Mouse (Mus musculus): ENCODE results near the gene Slc2a5. TPM values are rescaled to one million over a fixed set of nuclear protein-coding genes. Genes with fewer than 3 reads are reported as not detected.

Slc2a5 gene
- polyA plus RNA-seq, 1 experiment: 177 TPM

- Histone ChIP-seq H3K36me3 (ENCODE audit: control insufficient read depth, insufficient read depth, low read length) (no peaks in the 10 kb centered on the region), H3K4me1 (ENCODE audit: control insufficient read depth, insufficient read depth, insufficient read length, low read length) (peaks cover 23% of the 10 kb centered on the region), H3K4me3 (ENCODE audit: low read depth, low read length) (no peak overlapping the region), H3K27me3 (ENCODE audit: control insufficient read depth, insufficient read depth, low read length) (no peaks in the 10 kb centered on the region), H3K27ac (ENCODE audit: insufficient read depth, low read depth, low read length) (no peak overlapping the region; the same call in 1 of the 2 replicates)
- WGBS: 39% methylated on average over 5 of the region's 5 CpGs
- TF ChIP-seq POLR2A (IDR thresholded peaks at IDR 0.05; ENCODE audit: low read depth, low read length): no peak
- TF ChIP-seq CTCF (IDR thresholded peaks at IDR 0.05; ENCODE audit: extremely low read depth, insufficient read length, insufficient replicate concordance, low read depth, low read length): 0 out of 2 replicates have a peak, but pooled peaks have one; percentile 8
These were observed 1.8 kb upstream of the Slc2a5 start for GRCm38 (mm10) chr4:150117311-150117710.

GRCm38 (mm10) chr4:150118163-150118562 lies 920 bp upstream of the Slc2a5 start:
- 46% methylated on average over 6 of the region's 6 CpGs for WGBS
- Histone ChIP-seq H3K4me3 (ENCODE audit: low read depth, low read length) (no peak overlapping the region), H3K27me3 (ENCODE audit: control insufficient read depth, insufficient read depth, low read length) (no peaks in the 10 kb centered on the region), H3K36me3 (ENCODE audit: control insufficient read depth, insufficient read depth, low read length) (no peaks in the 10 kb centered on the region), H3K27ac (ENCODE audit: insufficient read depth, low read depth, low read length) (peak overlapping the region; percentile 18; the same call in 1 of the 2 replicates), H3K4me1 (ENCODE audit: control insufficient read depth, insufficient read depth, insufficient read length, low read length) (peaks cover 25% of the 10 kb centered on the region)
- no peak for TF ChIP-seq POLR2A (IDR thresholded peaks at IDR 0.05; ENCODE audit: low read depth, low read length)
- peak; percentile 61; the same call in 1 of the 2 replicates for TF ChIP-seq CTCF (IDR thresholded peaks at IDR 0.05; ENCODE audit: extremely low read depth, insufficient read length, insufficient replicate concordance, low read depth, low read length)

GRCm38 (mm10) chr4:150119640-150120039 lies 557 bp downstream of the Slc2a5 start:
- Histone ChIP-seq H3K27ac (ENCODE audit: insufficient read depth, low read depth, low read length) (peak overlapping the region; percentile 43), H3K27me3 (ENCODE audit: control insufficient read depth, insufficient read depth, low read length) (no peaks in the 10 kb centered on the region), H3K4me1 (ENCODE audit: control insufficient read depth, insufficient read depth, insufficient read length, low read length) (peaks cover 20% of the 10 kb centered on the region), H3K36me3 (ENCODE audit: control insufficient read depth, insufficient read depth, low read length) (no peaks in the 10 kb centered on the region), H3K4me3 (ENCODE audit: low read depth, low read length) (no peak overlapping the region; the same call in 1 of the 2 replicates)
- TF ChIP-seq POLR2A (IDR thresholded peaks at IDR 0.05; ENCODE audit: low read depth, low read length) (no peak), CTCF (IDR thresholded peaks at IDR 0.05; ENCODE audit: extremely low read depth, insufficient read length, insufficient replicate concordance, low read depth, low read length) (no peak)
- WGBS: 28% methylated on average over 14 of the region's 14 CpGs

- 13% methylated on average over 15 of the region's 15 CpGs for WGBS
These were observed 1.2 kb downstream of the Slc2a5 start for GRCm38 (mm10) chr4:150120173-150120833.

GRCm38 (mm10) chr4:150121430-150121829 lies 2.3 kb downstream of the Slc2a5 start:
- Histone ChIP-seq H3K4me3 (ENCODE audit: low read depth, low read length) (peak overlapping the region; percentile 63), H3K27ac (ENCODE audit: insufficient read depth, low read depth, low read length) (no peak overlapping the region), H3K27me3 (ENCODE audit: control insufficient read depth, insufficient read depth, low read length) (no peaks in the 10 kb centered on the region), H3K4me1 (ENCODE audit: control insufficient read depth, insufficient read depth, insufficient read length, low read length) (peaks cover 15% of the 10 kb centered on the region), H3K36me3 (ENCODE audit: control insufficient read depth, insufficient read depth, low read length) (no peaks in the 10 kb centered on the region; the same call in 1 of the 2 replicates)
- 32% methylated on average over 8 of the region's 8 CpGs for WGBS
- TF ChIP-seq POLR2A (IDR thresholded peaks at IDR 0.05; ENCODE audit: low read depth, low read length) (no peak), CTCF (IDR thresholded peaks at IDR 0.05; ENCODE audit: extremely low read depth, insufficient read length, insufficient replicate concordance, low read depth, low read length) (no peak)

More at GRCm38 (mm10) chr4:150120173-150120833, 1.2 kb downstream of the Slc2a5 start:
- H3K4me3 ChIP-seq (ENCODE audit: low read depth, low read length): peak overlapping the region; percentile 63
- H3K27ac ChIP-seq (ENCODE audit: insufficient read depth, low read depth, low read length): peak overlapping the region; percentile 43
- no peaks in the 10 kb centered on the region; the same call in 1 of the 2 replicates for H3K36me3 ChIP-seq (ENCODE audit: control insufficient read depth, insufficient read depth, low read length)
- TF ChIP-seq CTCF (IDR thresholded peaks at IDR 0.05; ENCODE audit: extremely low read depth, insufficient read length, insufficient replicate concordance, low read depth, low read length) (no peak), POLR2A (IDR thresholded peaks at IDR 0.05; ENCODE audit: low read depth, low read length) (peak; percentile 96; the same call in 1 of the 2 replicates)
- no peaks in the 10 kb centered on the region for H3K27me3 ChIP-seq (ENCODE audit: control insufficient read depth, insufficient read depth, low read length)
- H3K4me1 ChIP-seq (ENCODE audit: control insufficient read depth, insufficient read depth, insufficient read length, low read length): peaks cover 16% of the 10 kb centered on the region

GRCm38 (mm10) chr4:150122476-150122875 lies 3.4 kb downstream of the Slc2a5 start:
- Histone ChIP-seq H3K4me3 (ENCODE audit: low read depth, low read length) (peak overlapping the region; percentile 16; the same call in 1 of the 2 replicates), H3K36me3 (ENCODE audit: control insufficient read depth, insufficient read depth, low read length) (no peaks in the 10 kb centered on the region; the same call in 1 of the 2 replicates), H3K4me1 (ENCODE audit: control insufficient read depth, insufficient read depth, insufficient read length, low read length) (peaks cover 12% of the 10 kb centered on the region), H3K27me3 (ENCODE audit: control insufficient read depth, insufficient read depth, low read length) (no peaks in the 10 kb centered on the region), H3K27ac (ENCODE audit: insufficient read depth, low read depth, low read length) (no peak overlapping the region)
- 56% methylated on average over 3 of the region's 3 CpGs for WGBS
- no peak for TF ChIP-seq POLR2A (IDR thresholded peaks at IDR 0.05; ENCODE audit: low read depth, low read length)
- TF ChIP-seq CTCF (IDR thresholded peaks at IDR 0.05; ENCODE audit: extremely low read depth, insufficient read length, insufficient replicate concordance, low read depth, low read length): no peak

- H3K4me1 ChIP-seq (ENCODE audit: control insufficient read depth, insufficient read depth, insufficient read length, low read length): peaks cover 13% of the 10 kb centered on the region
- H3K27ac ChIP-seq (ENCODE audit: insufficient read depth, low read depth, low read length): no peak overlapping the region
- WGBS: 90% methylated on average over 5 of the region's 5 CpGs
These were observed 7.3 kb downstream of the Slc2a5 start for GRCm38 (mm10) chr4:150126373-150126772.

More at GRCm38 (mm10) chr4:150126373-150126772, 7.3 kb downstream of the Slc2a5 start:
- Histone ChIP-seq H3K36me3 (ENCODE audit: control insufficient read depth, insufficient read depth, low read length) (peaks cover 16% of the 10 kb centered on the region; the same call in 1 of the 2 replicates), H3K4me3 (ENCODE audit: low read depth, low read length) (no peak overlapping the region), H3K27me3 (ENCODE audit: control insufficient read depth, insufficient read depth, low read length) (no peaks in the 10 kb centered on the region)
- TF ChIP-seq POLR2A (IDR thresholded peaks at IDR 0.05; ENCODE audit: low read depth, low read length) (no peak), CTCF (IDR thresholded peaks at IDR 0.05; ENCODE audit: extremely low read depth, insufficient read length, insufficient replicate concordance, low read depth, low read length) (no peak)
